Mouse (Mus musculus) kidney, adult 2 months (tissue): Measurements from ENCODE around the gene C130050O18Rik. TPM values are rescaled to one million over a fixed set of nuclear protein-coding genes. Genes with fewer than 3 reads are reported as not detected.

ENCODE experiments used
- DNase-seq: peaks from one replicate; pipeline ENCODE4 v3.0.0; 2021
- H3K27ac ChIP-seq: fragments of 200-500 bp; 2 replicates; pipeline ENCODE4 v1.5.1; 2012; ENCODE audit warnings: low read depth, low read length, control low read depth, inconsistent platforms; ENCODE audit not compliant: insufficient read depth
- H3K27me3 ChIP-seq: fragments of 200-500 bp; replicated peaks from 2 replicates; pipeline ENCODE4 v1.6.1; 2012; ENCODE audit warnings: mild to moderate bottlenecking, moderate library complexity, low read length, inconsistent platforms; ENCODE audit not compliant: control insufficient read depth, insufficient read depth
- H3K36me3 ChIP-seq: fragments of 200-500 bp; 2 replicates; pipeline ENCODE4 v1.6.1; 2012; ENCODE audit warnings: mild to moderate bottlenecking, moderate library complexity, low read length, inconsistent platforms; ENCODE audit not compliant: control insufficient read depth, insufficient read depth
- H3K4me1 ChIP-seq: fragments of 200-500 bp; 2 replicates; pipeline ENCODE4 v1.6.1; 2011; ENCODE audit warnings: low read length; ENCODE audit not compliant: control insufficient read depth, insufficient read depth
- H3K4me3 ChIP-seq: fragments of 200-500 bp; 2 replicates; pipeline ENCODE4 v1.5.1; 2011; ENCODE audit warnings: mild to moderate bottlenecking, low read depth, low read length, control low read depth; ENCODE audit not compliant: insufficient read depth
- CTCF ChIP-seq: fragments of 200-500 bp; conservative IDR thresholded peaks from 2 replicates; pipeline ENCODE4 v1.5.1; 2011; ENCODE audit warnings: low read depth, mild to moderate bottlenecking, control low read depth, low read length, moderate library complexity, mixed read lengths; ENCODE audit not compliant: insufficient read depth, insufficient read length
- POLR2A ChIP-seq: fragments of 200-500 bp; IDR thresholded peaks from one replicate; pipeline ENCODE4 v1.6.1; 2011; ENCODE audit warnings: low read depth, low read length, control low read depth
- WGBS: fragments of 180-500 bp; shearing (Covaris S2); methylation state at CpG from one replicate; pipeline ENCODE4 v1.1.7; 2018; 5-methylcytosine and 5-hydroxymethylcytosine counted together
- polyA plus RNA-seq: library from polyadenylated mRNA; depleted of rRNA; stranded (reverse); fragments of >200 nt; gene quantifications from 2 replicates; pipeline ENCODE4 v1.2.3, GENCODE M21; 2012

The C130050O18Rik gene
- polyA plus RNA-seq, 1 experiment = 3.0 TPM

DNA sequence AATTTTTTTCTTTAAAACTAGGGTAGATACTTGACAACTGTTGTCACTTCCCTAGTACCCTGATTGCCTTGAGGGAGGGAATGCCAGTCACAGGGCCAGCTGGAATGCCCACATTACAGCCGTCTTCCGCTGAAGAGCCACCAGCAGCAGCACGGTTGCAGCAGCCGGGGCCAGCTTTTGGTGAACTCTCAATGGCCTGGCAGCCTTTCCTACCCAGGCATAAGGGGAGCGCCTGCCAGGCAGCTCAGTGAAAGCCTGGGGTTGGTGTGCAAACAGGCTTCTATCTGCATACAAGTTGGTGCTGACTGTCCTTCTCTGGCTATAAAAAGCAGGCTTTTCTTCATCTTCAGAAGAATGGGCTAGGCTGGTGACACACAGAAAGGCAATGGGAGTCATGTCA lies 35.4 kb downstream of the C130050O18Rik start:
- no peak overlapping the region for H3K27ac ChIP-seq
- H3K27me3 ChIP-seq = no peaks in the 10 kb centered on the region
- no peaks in the 10 kb centered on the region for H3K36me3 ChIP-seq
- H3K4me3 ChIP-seq = no peak overlapping the region
- no peak for DNase-seq
- no peaks in the 10 kb centered on the region for H3K4me1 ChIP-seq
- WGBS = 76% methylated on average over 5 of the region's 5 CpGs
- TF ChIP-seq CTCF (no peak), POLR2A (no peak)

DNA sequence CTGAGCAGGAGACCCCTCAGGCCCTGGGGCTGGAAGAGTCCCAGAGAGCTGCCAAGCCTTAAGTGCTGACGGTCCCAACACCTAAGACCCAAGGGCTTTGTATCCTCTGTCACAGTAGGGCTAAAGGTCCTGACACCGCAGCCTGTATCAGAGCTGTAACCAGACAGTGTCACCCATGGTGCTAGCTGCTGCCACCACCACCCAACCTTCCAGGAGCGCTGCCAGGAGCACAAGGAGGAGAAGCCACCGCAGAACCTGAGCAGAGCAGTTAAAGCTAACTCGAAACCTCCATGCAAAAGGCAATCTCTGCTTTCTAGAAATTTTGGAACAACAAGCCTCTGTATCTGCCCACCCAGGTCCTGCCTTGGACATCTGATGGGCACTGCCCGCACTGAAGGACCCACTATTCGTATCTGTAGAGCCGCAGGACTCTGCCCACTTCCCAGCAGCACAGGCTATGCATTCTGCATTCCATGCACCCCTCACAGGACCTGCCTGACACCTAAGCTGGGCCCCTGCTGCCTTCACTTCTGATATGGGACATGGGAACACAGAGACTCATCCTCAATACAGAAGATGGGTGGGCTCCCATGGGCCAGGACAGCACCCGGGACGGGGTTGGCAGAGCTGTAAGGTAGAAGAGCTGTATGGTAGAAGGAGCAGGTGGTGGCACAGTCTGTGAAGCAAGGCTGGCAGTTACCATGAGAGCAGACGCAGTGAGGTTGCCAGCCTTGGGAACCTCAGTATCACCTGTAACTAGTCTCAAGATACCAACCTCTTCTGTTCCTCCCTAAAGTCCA lies 36.0 kb downstream of the C130050O18Rik start:
- WGBS = 91% methylated on average over 11 of the region's 11 CpGs
- no peak for TF ChIP-seq CTCF
- no peak for TF ChIP-seq POLR2A
- no peak overlapping the region for H3K27ac ChIP-seq
- DNase-seq = no peak
- no peaks in the 10 kb centered on the region for H3K27me3 ChIP-seq
- H3K4me3 ChIP-seq = no peak overlapping the region
- H3K36me3 ChIP-seq = no peaks in the 10 kb centered on the region
- no peaks in the 10 kb centered on the region for H3K4me1 ChIP-seq

DNA sequence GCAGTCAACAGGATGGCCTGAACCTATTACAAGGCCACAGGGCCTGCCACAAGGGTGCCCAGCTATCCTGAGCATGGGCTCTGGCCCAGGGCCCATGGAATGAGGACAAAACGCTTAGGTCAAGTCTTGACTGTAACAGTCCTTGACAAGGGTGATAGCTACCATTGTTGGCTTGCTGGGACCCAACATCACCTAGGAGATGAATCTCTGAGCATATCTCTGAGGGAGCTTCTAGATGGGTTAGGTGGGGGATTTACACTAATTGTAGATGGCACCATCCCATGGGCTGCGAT lies 36.6 kb downstream of the C130050O18Rik start:
- TF ChIP-seq CTCF = no peak
- TF ChIP-seq POLR2A = no peak
- WGBS = 97% methylated on average over 2 of the region's 2 CpGs
- Histone ChIP-seq H3K36me3 (no peaks in the 10 kb centered on the region), H3K4me3 (no peak overlapping the region), H3K27ac (no peak overlapping the region), H3K27me3 (no peaks in the 10 kb centered on the region), H3K4me1 (no peaks in the 10 kb centered on the region)
- no peak for DNase-seq

DNA sequence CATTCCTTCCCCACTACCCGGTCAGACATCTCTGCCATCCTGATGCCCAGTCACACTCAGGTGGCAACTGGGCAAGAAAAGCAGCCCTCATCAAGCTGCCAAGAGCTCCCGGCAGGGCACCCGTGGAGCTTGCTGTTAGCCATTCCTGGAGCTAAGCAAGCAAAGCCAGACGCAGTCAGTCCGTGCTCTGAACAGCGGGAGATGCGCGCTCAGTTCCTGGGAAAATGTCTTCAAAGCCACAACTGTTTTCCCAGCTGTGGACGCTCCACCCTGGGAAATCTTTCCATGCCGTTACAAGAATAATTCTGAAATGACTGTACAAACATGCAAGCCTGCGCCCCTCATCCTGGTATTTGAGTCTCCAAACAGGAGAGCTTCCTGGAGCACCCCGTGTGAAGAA lies 37.3 kb downstream of the C130050O18Rik start:
- DNase-seq = no peak
- Histone ChIP-seq H3K4me1 (no peaks in the 10 kb centered on the region), H3K36me3 (no peaks in the 10 kb centered on the region), H3K27me3 (no peaks in the 10 kb centered on the region), H3K4me3 (no peak overlapping the region), H3K27ac (no peak overlapping the region)
- 68% methylated on average over 12 of the region's 12 CpGs for WGBS
- no peak for TF ChIP-seq CTCF
- TF ChIP-seq POLR2A = no peak

DNA sequence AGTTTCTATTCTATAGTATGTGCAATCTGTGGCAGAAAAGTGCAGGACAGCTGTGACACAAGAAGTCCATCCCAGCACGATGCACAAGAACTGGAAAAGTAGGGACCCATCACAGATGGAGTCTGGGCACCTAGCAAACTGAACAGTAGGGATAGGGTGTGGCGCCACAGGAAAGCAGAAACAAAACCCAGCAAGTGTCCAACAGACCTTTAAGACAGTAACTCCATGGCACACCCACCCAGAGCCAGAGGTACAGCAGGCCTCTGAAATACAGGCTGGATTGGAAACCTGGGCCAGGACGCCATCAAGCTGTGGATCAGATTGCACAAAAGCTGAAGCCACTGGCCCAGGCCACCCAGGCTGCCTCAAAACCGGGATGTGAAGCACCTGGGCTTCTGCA lies 37.9 kb downstream of the C130050O18Rik start:
- no peaks in the 10 kb centered on the region for H3K36me3 ChIP-seq
- no peaks in the 10 kb centered on the region for H3K4me1 ChIP-seq
- no peak for TF ChIP-seq POLR2A
- TF ChIP-seq CTCF = no peak
- H3K27me3 ChIP-seq = no peaks in the 10 kb centered on the region
- DNase-seq = no peak
- H3K27ac ChIP-seq = no peak overlapping the region
- 74% methylated on average over 4 of the region's 4 CpGs for WGBS
- H3K4me3 ChIP-seq = no peak overlapping the region

DNA sequence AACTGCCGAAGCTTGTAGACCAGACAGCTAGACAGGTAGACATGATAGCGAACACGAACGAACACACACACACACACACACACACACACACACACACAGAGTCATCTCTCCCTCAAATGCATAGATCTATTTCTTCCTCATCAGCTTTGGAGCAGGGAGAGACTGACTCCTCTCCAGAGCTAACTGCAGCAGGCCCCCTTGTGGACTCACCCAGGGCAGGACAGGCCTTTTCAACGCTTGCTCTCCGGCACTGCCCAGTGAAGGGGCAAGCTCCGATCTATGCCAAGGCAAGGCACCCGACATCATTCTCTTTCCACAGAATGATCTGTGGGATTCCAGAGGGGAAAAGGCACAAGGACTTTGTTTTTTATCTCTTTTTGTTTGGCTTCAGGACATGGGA lies 40.2 kb downstream of the C130050O18Rik start:
- no peak overlapping the region for H3K27ac ChIP-seq
- TF ChIP-seq CTCF = no peak; the same call in 1 of the 2 replicates
- no peak for TF ChIP-seq POLR2A
- no peak for DNase-seq
- no peaks in the 10 kb centered on the region for H3K4me1 ChIP-seq
- H3K4me3 ChIP-seq = no peak overlapping the region
- 76% methylated on average over 8 of the region's 8 CpGs for WGBS
- H3K36me3 ChIP-seq = no peaks in the 10 kb centered on the region
- no peaks in the 10 kb centered on the region for H3K27me3 ChIP-seq

DNA sequence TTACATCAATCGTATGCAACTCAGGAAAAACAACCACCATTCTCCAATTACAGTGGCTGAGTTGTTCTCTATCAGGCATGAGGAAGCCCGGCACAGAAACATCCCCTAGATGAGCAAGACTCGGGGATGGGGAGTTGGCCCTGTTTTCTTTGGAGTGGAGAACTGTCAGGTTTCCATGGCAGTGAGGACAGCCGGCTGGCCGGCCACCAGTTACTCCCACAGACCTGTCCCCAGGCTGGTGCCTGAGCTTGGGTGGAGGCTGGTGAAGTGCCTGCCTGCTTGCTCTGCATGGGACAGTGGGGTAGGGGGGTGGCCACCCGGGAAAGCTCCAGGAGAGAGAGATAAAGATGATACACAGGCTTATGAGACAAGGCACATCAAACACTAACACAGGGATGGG lies 42.9 kb downstream of the C130050O18Rik start:
- no peaks in the 10 kb centered on the region for H3K4me1 ChIP-seq
- no peaks in the 10 kb centered on the region for H3K27me3 ChIP-seq
- H3K4me3 ChIP-seq = no peak overlapping the region
- 68% methylated on average over 6 of the region's 6 CpGs for WGBS
- no peak overlapping the region for H3K27ac ChIP-seq
- H3K36me3 ChIP-seq = no peaks in the 10 kb centered on the region
- TF ChIP-seq POLR2A (no peak), CTCF (no peak)
- DNase-seq = no peak
